Mouse (Mus musculus): ENCODE measurements around the gene Inpp5k. TPM values are rescaled to one million over a fixed set of nuclear protein-coding genes. Genes with fewer than 3 reads are reported as not detected.

Gene Inpp5k
- polyA plus RNA-seq, 1 experiment from 2014 or later: 20.8 TPM

DNA sequence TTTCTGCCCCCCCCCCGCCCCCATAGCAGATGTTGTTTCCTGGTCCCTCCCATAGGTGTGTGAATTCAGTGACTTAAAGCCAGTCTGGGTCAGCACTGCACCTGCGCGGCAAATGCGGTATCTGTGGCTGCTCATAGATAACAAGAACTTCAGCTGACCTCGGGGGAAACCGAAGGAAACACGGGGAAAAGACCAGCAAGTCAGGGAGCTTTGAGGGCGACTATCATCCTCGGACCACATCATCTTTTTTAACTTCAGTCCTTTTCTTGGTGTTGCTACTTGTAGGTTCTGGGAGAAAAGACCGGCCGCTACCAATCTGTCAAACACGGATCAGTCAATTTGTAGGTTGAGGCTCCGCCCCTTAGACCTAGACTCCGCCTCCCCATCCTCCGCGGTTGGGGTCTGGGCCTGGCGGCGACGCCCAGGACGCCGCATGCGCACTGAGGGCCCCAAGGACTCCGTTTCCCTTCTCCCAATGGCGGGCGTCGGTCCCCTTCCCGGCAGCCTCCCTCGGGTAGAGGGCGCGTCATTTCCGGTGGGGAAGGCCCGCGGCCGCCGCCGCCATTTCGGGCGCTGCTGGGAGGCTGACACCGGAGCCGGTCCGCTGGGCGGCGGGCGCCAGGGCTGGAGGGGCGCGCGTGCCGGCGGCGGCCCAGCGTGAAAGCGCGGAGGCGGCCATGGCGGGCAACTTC is 48.1 kb downstream of the Inpp5k start, which contains the start of gene Crk:
TSS of gene Crk (plus strand) at position 513 of the 692 bp plus-strand sequence.
- ATAC-seq: peak; percentile 98
- Histone ChIP-seq H3K36me3 (ENCODE audit: control insufficient read depth, insufficient read depth, low read length) (no peaks in the 10 kb centered on the region; the same call in 1 of the 2 replicates), H3K27ac (ENCODE audit: low read length) (peak within 1 kb of the TSS; percentile 96), H3K4me1 (ENCODE audit: control insufficient read depth, insufficient read depth, low read length) (peaks cover 5% of the 10 kb centered on the region), H3K27me3 (replicated peaks; ENCODE audit: control insufficient read depth, insufficient read depth, low read length) (no peaks in the 10 kb centered on the region), H3K9me3 (ENCODE audit: control insufficient read depth, low read length) (no peaks in the 10 kb centered on the region), H3K4me2 (ENCODE audit: low read depth, low read length) (peak within 1 kb of the TSS; percentile 67), H3K4me3 (ENCODE audit: low read length) (peak within 1 kb of the TSS; percentile 95), H3K9ac (ENCODE audit: low read depth, low read length) (peak within 1 kb of the TSS; percentile 98)
- WGBS: under 1% methylated on average over 53 of the region's 55 CpGs

GRCm38 (mm10) chr11:75679439-75680171 is 48.8 kb downstream of the Inpp5k start:
- H3K4me3 ChIP-seq (ENCODE audit: low read length): peak overlapping the region; percentile 95
- under 1% methylated on average over 43 of the region's 43 CpGs for WGBS
- peak; percentile 78 for ATAC-seq

GRCm38 (mm10) chr11:75684462-75684861 is 53.7 kb downstream of the Inpp5k start:
- WGBS: 95% methylated on average over 5 of the region's 5 CpGs
- Histone ChIP-seq H3K9me3 (ENCODE audit: control insufficient read depth, low read length) (no peaks in the 10 kb centered on the region), H3K9ac (ENCODE audit: low read depth, low read length) (no peak overlapping the region), H3K27ac (ENCODE audit: low read length) (no peak overlapping the region), H3K4me1 (ENCODE audit: control insufficient read depth, insufficient read depth, low read length) (peaks cover 9% of the 10 kb centered on the region), H3K4me2 (ENCODE audit: low read depth, low read length) (no peak overlapping the region), H3K4me3 (ENCODE audit: low read length) (no peak overlapping the region), H3K36me3 (ENCODE audit: control insufficient read depth, insufficient read depth, low read length) (no peaks in the 10 kb centered on the region; the same call in 1 of the 2 replicates), H3K27me3 (replicated peaks; ENCODE audit: control insufficient read depth, insufficient read depth, low read length) (no peaks in the 10 kb centered on the region)
- no peak for ATAC-seq

More at GRCm38 (mm10) chr11:75679439-75680171, 48.8 kb downstream of the Inpp5k start:
- H3K27ac ChIP-seq (ENCODE audit: low read length): peak overlapping the region; percentile 96
- peak overlapping the region; percentile 98 for H3K9ac ChIP-seq (ENCODE audit: low read depth, low read length)
- no peaks in the 10 kb centered on the region; the same call in 1 of the 2 replicates for H3K36me3 ChIP-seq (ENCODE audit: control insufficient read depth, insufficient read depth, low read length)
- H3K4me1 ChIP-seq (ENCODE audit: control insufficient read depth, insufficient read depth, low read length): peaks cover 5% of the 10 kb centered on the region
- no peaks in the 10 kb centered on the region for H3K27me3 ChIP-seq (replicated peaks; ENCODE audit: control insufficient read depth, insufficient read depth, low read length)
- peak overlapping the region; percentile 67 for H3K4me2 ChIP-seq (ENCODE audit: low read depth, low read length)
- no peaks in the 10 kb centered on the region for H3K9me3 ChIP-seq (ENCODE audit: control insufficient read depth, low read length)

GRCm38 (mm10) chr11:75684956-75685355 is 54.2 kb downstream of the Inpp5k start:
- 61% methylated on average over 2 of the region's 2 CpGs for WGBS
- ATAC-seq: no peak
- Histone ChIP-seq H3K9ac (ENCODE audit: low read depth, low read length) (no peak overlapping the region), H3K36me3 (ENCODE audit: control insufficient read depth, insufficient read depth, low read length) (no peaks in the 10 kb centered on the region; the same call in 1 of the 2 replicates), H3K9me3 (ENCODE audit: control insufficient read depth, low read length) (no peaks in the 10 kb centered on the region), H3K27me3 (replicated peaks; ENCODE audit: control insufficient read depth, insufficient read depth, low read length) (no peaks in the 10 kb centered on the region), H3K4me1 (ENCODE audit: control insufficient read depth, insufficient read depth, low read length) (peaks cover 9% of the 10 kb centered on the region), H3K4me2 (ENCODE audit: low read depth, low read length) (no peak overlapping the region), H3K4me3 (ENCODE audit: low read length) (no peak overlapping the region), H3K27ac (ENCODE audit: low read length) (no peak overlapping the region)

- peaks cover 3% of the 10 kb centered on the region for H3K36me3 ChIP-seq (ENCODE audit: control insufficient read depth, insufficient read depth, low read length)
- no peak for ATAC-seq
- H3K9ac ChIP-seq (ENCODE audit: low read depth, low read length): no peak overlapping the region
Observed at GRCm38 (mm10) chr11:75687343-75687993, 56.7 kb downstream of the Inpp5k start.

GRCm38 (mm10) chr11:75688132-75688531 is 57.3 kb downstream of the Inpp5k start:
- Histone ChIP-seq H3K36me3 (ENCODE audit: control insufficient read depth, insufficient read depth, low read length) (peaks cover 5% of the 10 kb centered on the region; the same call in 1 of the 2 replicates), H3K4me3 (ENCODE audit: low read length) (no peak overlapping the region), H3K4me1 (ENCODE audit: control insufficient read depth, insufficient read depth, low read length) (peaks cover 4% of the 10 kb centered on the region; the same call in 1 of the 2 replicates), H3K4me2 (ENCODE audit: low read depth, low read length) (no peak overlapping the region), H3K27me3 (replicated peaks; ENCODE audit: control insufficient read depth, insufficient read depth, low read length) (no peaks in the 10 kb centered on the region), H3K27ac (ENCODE audit: low read length) (no peak overlapping the region), H3K9me3 (ENCODE audit: control insufficient read depth, low read length) (no peaks in the 10 kb centered on the region), H3K9ac (ENCODE audit: low read depth, low read length) (no peak overlapping the region)
- no peak for ATAC-seq
- 90% methylated on average over 2 of the region's 2 CpGs for WGBS

More at GRCm38 (mm10) chr11:75687343-75687993, 56.7 kb downstream of the Inpp5k start:
- H3K4me3 ChIP-seq (ENCODE audit: low read length): no peak overlapping the region
- 61% methylated on average over 2 of the region's 2 CpGs for WGBS
- H3K4me2 ChIP-seq (ENCODE audit: low read depth, low read length): no peak overlapping the region
- peaks cover 4% of the 10 kb centered on the region; the same call in 1 of the 2 replicates for H3K4me1 ChIP-seq (ENCODE audit: control insufficient read depth, insufficient read depth, low read length)
- H3K27me3 ChIP-seq (replicated peaks; ENCODE audit: control insufficient read depth, insufficient read depth, low read length): no peaks in the 10 kb centered on the region
- no peak overlapping the region for H3K27ac ChIP-seq (ENCODE audit: low read length)
- no peaks in the 10 kb centered on the region for H3K9me3 ChIP-seq (ENCODE audit: control insufficient read depth, low read length)

DNA sequence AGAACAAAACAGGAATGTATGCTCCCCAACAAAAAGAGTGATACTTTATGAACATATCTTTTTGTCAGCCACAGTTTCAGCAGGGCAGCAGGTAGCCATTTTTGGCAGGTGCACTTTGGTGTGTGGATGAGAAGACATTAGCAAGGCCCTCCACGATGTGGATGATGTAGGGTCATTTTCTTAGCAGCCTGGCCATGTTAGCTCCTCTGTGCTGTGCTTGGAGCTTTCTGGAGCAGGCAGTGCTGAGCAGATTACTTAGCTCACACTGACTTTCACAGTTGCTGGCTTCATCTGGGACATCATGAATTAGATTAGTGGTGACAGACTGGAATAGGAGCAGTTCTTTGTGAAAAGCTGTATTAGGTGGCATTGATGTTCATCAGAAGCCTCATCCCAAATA is 59.2 kb downstream of the Inpp5k start:
- Histone ChIP-seq H3K27ac (ENCODE audit: low read length) (no peak overlapping the region), H3K27me3 (replicated peaks; ENCODE audit: control insufficient read depth, insufficient read depth, low read length) (no peaks in the 10 kb centered on the region), H3K4me2 (ENCODE audit: low read depth, low read length) (no peak overlapping the region), H3K36me3 (ENCODE audit: control insufficient read depth, insufficient read depth, low read length) (peaks cover 9% of the 10 kb centered on the region), H3K4me3 (ENCODE audit: low read length) (no peak overlapping the region), H3K4me1 (ENCODE audit: control insufficient read depth, insufficient read depth, low read length) (peaks cover 4% of the 10 kb centered on the region; the same call in 1 of the 2 replicates), H3K9me3 (ENCODE audit: control insufficient read depth, low read length) (no peaks in the 10 kb centered on the region), H3K9ac (ENCODE audit: low read depth, low read length) (no peak overlapping the region)
- 78% methylated on average over 1 of the region's 1 CpGs for WGBS
- no peak for ATAC-seq

DNA sequence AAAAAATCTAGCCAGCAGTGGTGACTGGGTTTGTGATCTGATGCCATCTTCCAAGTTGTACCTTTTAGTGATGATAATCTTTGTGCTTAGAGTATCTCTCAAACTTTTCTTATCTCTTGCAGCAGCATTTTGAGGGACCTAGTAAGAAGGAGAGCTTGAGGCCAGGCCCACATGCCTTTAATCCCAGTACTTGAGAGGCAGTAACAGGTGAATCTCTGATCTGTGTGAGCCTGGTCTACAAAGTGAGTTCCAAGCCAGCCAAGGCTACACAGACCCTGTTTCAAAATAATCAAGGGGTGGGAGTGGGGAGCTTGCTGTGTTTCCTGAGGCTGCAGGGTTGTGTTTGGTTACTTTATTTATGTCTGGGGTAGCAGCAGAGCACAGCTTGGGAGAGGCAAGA is 60.3 kb downstream of the Inpp5k start:
- H3K4me3 ChIP-seq (ENCODE audit: low read length): no peak overlapping the region
- no peak overlapping the region for H3K9ac ChIP-seq (ENCODE audit: low read depth, low read length)
- H3K36me3 ChIP-seq (ENCODE audit: control insufficient read depth, insufficient read depth, low read length): peaks cover 9% of the 10 kb centered on the region

GRCm38 (mm10) chr11:75693570-75693969 is 62.8 kb downstream of the Inpp5k start:
- 92% methylated on average over 5 of the region's 5 CpGs for whole genome bisulfite sequencing
- ATAC-seq: no peak

More for the DNA sequence above, 60.3 kb downstream of the Inpp5k start:
- no peaks in the 10 kb centered on the region for H3K27me3 ChIP-seq (replicated peaks; ENCODE audit: control insufficient read depth, insufficient read depth, low read length)
- H3K4me2 ChIP-seq (ENCODE audit: low read depth, low read length): no peak overlapping the region
- H3K27ac ChIP-seq (ENCODE audit: low read length): no peak overlapping the region
- ATAC-seq: no peak
- H3K4me1 ChIP-seq (ENCODE audit: control insufficient read depth, insufficient read depth, low read length): peaks cover 4% of the 10 kb centered on the region; the same call in 1 of the 2 replicates
- no peaks in the 10 kb centered on the region for H3K9me3 ChIP-seq (ENCODE audit: control insufficient read depth, low read length)

More at GRCm38 (mm10) chr11:75693570-75693969, 62.8 kb downstream of the Inpp5k start:
- H3K4me1 ChIP-seq (ENCODE audit: control insufficient read depth, insufficient read depth, low read length): no peaks in the 10 kb centered on the region
- H3K4me3 ChIP-seq (ENCODE audit: low read length): no peak overlapping the region
- H3K36me3 ChIP-seq (ENCODE audit: control insufficient read depth, insufficient read depth, low read length): peaks cover 18% of the 10 kb centered on the region
- H3K9ac ChIP-seq (ENCODE audit: low read depth, low read length): no peak overlapping the region
- no peaks in the 10 kb centered on the region for H3K27me3 ChIP-seq (replicated peaks; ENCODE audit: control insufficient read depth, insufficient read depth, low read length)
- no peak overlapping the region for H3K27ac ChIP-seq (ENCODE audit: low read length)
- no peak overlapping the region for H3K4me2 ChIP-seq (ENCODE audit: low read depth, low read length)
- no peaks in the 10 kb centered on the region for H3K9me3 ChIP-seq (ENCODE audit: control insufficient read depth, low read length)
